Mouse (Mus musculus): ENCODE results near the gene 9530077C05Rik.
A peak's percentile ranks its signal among the peaks of the same experiment; 100 is the strongest.
"Not testable (repeated sequence)": the region's sequence is repeated elsewhere in the genome, so short reads cannot be mapped to it uniquely, and the experiment has no call there.

9530077C05Rik gene

DNA sequence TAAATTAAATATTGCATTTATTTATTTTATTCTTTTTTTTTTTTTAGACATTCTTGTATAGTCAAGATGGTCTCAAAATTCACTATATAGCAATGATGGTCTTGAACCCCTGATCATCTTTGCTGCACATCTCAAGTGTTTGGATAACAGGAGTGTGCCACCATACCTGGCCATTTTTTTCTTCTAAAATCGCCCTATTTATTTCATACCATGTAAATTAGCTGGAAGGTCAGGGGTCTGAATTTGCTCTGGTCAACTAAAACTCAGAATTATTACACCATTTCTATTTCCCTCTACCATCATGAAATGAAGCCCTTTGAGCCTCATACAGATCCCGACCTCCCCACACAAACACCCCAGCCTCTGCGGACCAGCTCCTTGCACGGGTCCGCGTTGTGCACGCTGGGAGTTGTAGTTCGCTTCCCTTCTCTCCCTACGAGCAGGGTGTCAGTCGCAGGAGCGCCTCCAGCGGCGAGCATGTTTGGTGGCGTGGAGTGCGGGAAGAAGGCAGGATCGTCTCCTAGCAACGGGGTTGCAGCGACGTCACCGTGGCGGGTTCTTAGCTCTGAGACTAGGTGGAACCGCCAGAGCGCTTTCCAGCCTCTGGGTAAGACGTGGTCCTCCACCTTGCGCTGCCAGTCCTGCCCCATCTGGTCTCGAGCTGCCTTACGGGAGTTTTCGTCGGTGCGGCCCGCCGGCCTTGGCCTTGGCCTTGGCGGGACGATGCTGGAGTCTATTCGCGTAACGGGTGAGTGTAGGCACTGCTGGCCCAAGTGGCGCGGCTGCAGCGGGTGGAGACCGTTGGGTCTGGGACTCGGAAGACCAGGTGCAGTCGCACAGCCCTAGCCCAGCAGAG lies at the start of gene 9530077C05Rik:
Gene 9530077C05Rik (plus strand): TSS at position 512 of the 856 bp plus-strand sequence.
- DNase-seq (ENCODE audit: low spot score), result peak; percentile 94

DNA sequence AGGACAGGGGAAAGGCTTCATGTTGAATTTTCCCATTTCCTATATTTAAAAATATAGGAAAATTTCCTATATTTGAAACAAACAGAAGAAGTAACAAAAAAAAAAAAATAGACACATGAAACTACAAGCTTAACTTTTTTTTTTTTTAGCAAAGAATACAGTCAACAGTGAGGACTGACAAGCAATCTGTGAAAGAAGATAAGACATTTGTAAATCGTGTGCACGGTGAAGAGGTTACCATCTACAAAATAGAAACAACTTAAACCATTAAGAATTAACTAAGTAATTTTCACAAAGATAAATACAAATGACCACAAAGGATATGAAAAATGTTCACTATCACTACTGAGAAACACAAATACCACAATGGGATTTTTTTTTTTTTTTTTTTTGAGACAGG lies 45.1 kb upstream of the 9530077C05Rik start:
- no peak for DNase-seq (ENCODE audit: low spot score)

DNA sequence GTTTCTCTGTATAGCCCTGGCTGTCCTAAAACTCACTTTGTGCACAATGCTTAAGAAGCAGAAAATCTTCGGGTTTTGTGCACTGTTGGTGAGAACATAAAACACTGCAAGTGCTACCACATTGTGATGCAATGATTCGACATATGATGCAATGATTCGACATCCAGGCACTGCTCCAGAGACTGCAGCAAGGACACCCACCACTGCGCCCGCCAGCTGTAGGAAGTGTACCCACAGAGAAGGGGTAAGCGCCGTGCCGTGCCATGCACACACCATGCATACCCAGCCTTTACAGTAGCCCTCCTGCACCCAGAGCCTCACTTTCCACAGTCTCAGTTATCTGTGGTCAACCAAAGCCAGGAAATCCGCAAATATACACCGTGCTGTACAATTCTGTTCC lies 44.7 kb upstream of the 9530077C05Rik start:
- DNase-seq (ENCODE audit: low spot score), result no peak

DNA sequence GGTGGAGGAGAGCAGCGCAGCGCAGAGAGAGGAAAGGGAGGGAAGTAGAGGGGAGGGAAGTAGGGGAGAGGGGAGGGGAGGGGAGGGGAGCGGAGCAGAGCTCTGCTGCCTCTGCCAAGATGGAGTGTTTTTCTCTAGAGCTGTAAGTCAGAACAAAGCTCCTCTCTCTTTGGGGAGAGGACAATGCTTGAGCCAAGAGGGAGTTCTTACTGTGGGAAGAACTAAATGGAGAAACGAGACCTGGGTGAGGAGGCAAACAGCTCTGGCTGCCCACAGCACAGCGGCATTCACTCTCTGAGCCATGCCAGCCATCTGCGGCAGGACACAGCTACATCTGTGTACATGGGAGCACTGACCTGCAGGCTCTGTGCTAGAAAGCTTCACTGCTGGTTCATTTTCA lies 43.3 kb upstream of the 9530077C05Rik start:
- DNase-seq (ENCODE audit: low spot score), result peak; percentile 5

DNA sequence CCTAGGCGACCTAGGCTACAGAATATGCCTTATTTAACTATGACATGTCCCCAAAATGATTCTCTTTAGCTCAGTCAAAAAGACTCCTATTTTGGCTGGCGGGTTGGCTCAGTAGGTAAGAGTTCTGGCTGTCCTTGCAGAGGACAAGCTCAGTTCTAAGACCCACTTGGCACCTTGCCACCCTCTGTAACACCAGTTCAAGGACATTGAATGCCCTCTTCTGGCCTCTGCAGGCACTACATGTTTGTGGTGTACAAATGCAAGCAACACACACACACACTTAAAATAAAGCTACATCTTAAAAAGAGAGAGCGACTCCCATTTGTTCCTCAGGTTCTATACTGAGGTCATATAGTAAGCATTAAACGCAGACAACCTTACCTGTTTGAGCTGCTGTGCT lies 38.6 kb upstream of the 9530077C05Rik start:
- no peak for DNase-seq (ENCODE audit: low spot score)

DNA sequence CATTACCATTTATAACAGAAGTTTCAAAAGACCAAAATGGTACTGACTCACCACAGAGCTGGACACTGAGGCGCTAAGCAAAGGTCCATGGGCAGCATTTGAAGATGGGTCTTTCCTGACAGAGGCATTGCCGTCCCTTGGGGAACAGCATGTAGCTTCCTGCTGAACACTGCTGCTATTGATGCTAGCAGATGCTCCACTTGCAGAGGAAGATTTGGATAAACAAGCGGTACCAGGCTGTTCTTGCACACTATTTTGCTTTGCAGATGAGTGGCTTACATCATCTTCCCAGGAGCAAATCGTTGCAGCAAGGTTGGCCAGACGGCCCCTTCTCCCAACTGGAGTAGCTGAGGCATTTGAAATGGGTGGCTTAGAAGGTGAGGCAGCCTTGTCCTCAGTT lies 35.2 kb upstream of the 9530077C05Rik start:
- DNase-seq (ENCODE audit: low spot score), result no peak

DNA sequence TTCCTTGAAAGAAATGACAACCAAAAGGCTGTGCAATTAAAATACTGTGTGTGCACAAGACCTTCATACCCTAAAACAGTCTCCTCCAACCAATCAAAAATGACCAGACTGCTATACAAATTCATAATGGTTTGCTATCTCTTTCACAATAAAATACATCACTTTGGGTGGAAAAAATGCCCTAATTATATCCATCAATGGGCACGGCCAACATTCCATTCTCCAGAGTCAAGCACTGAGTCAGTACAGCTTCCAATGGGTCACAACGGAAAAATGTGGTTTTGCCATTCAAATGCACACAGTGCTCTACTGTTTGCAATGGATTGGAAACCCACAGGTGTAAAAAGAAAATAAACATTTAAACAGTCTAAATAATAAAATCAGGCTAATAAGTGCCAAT lies 25.4 kb upstream of the 9530077C05Rik start:
- no peak for DNase-seq (ENCODE audit: low spot score)

DNA sequence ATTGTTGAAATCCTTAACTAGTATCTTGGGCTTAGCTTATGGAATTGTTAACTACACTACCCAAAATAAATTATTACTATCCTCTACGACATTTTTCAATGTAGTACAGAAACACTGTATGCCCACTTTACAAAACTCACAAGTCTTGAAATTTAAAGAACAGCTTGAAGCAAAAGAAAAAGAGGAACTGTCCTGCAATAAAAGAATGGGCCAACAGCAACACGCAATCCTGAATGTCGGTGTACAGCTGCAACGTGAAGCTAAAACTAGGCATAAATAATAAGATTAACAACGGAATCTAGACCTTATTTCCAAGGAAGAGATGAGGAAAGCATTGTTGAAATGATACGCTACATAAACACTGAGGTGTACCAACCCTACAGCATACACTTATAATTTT lies 23.4 kb upstream of the 9530077C05Rik start:
- DNase-seq (ENCODE audit: low spot score), result no peak

DNA sequence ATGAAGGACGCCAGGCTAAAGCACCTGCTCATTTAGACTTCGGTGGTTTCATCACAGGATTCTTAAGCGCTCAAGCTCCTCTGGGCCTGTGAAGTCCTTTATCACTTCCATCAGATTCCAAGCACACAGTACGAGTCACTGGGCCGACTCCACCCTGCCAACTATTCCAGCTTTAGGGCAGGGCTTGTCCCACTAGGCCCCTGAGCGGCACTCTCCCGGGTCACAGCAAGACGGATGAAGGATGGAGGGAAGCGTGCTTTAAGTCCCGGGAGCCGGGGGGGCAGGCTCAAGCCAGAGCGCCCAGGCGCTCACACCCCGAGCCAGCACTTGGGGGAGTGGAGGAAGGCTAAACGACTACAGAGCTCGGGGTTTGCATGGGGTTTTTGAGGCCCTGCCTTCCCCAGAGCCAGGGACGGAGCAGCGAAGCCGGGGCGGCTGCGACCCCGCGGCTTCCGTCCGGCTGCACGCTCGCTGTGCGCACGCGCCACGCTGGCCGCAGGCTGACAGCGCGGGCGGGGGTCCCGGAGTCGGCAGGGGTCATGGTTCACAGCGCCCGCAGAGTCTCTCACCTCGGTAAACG lies 22.8 kb upstream of the 9530077C05Rik start:
- DNase-seq (ENCODE audit: low spot score), result no peak

DNA sequence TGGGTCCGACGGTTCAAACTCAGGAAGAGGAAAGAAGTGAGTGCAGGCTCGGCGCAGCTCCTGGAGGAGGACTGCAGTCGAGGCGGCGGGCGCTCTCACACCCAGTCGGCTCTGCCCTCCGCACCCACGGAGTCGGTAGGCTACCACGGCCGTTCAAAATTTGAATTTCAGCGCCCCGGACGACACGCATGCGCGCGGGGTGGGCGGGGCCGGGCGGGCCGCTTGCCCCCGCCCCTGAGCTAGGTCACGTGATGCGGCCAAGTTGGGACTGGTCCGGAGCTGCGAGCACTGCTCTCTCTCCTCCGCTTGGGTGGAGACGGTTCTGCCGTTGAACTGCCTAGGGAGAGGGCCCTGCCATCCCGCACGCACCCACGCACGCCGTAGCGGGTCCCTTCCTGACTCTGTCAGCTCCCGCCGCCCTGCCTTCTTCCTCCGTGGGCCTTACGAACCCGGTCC lies 22.3 kb upstream of the 9530077C05Rik start, which contains the start of gene Anln:
Gene Anln (minus strand): TSS at position 168 of the 456 bp plus-strand sequence.
- peak; percentile 92 for DNase-seq (ENCODE audit: low spot score)

DNA sequence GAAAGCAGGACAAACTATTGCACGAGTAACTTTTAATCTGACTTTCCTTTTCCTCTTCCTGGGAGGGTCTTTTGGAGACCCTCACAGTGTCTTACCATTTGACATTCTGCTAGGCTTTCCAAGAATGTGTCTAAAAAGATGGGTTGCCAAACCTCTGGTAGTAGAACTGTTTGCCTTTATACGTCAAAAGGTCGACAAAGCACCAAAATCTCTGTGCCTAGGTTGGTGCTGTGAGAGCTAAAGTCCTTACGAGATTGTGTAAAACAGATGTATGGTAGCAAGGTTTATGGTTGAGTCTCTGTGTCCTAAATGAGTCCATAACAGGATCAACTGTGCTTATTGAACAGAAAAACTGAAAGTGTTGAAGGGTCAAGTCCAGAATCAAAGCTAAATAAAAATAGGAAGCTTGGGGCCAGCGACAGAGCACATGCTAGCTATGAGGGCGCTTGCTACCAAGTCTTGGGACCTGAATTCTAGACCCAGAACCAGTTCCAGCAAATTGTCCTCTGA lies 21.5 kb upstream of the 9530077C05Rik start:
- DNase-seq (ENCODE audit: low spot score), result no peak

DNA sequence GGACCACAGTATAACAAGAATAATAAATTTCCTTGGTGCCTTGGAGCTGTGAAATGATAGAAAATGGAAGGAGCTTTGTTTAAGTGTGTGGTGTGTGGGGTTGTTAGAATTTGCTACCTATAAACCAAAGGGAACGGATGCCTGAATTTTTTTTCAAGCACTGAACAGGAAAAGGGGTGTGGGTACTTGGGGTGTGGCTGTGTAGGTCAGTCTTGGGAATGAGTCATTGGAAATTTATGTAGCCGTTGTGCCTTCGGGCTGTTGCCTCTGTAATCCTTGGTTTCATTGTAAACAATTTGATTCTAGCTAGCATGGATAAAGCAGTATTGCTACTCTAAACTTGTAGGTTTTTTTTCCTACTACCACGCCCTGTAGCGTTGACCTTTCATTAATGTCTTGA lies 20.9 kb upstream of the 9530077C05Rik start:
- DNase-seq (ENCODE audit: low spot score), result no peak

DNA sequence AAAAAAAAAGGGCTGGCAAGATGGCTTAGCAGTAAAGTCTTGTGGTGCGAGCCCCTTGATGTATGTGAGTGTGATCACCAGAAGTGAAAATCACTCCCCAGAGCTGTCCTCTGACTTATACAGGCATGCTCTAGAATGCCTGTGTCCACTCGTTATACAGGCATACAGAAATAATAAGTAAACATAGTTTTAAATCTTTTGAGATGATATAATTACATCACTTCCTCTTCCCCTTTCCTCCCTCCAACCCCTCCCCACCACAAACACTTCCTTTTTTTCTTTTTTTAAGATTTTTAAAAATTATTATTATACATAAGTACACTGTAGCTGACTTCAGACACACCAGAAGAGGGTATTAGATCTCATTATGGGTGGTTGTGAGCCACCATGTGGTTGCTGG lies 16.6 kb upstream of the 9530077C05Rik start:
- DNase-seq (ENCODE audit: low spot score), result no peak

DNA sequence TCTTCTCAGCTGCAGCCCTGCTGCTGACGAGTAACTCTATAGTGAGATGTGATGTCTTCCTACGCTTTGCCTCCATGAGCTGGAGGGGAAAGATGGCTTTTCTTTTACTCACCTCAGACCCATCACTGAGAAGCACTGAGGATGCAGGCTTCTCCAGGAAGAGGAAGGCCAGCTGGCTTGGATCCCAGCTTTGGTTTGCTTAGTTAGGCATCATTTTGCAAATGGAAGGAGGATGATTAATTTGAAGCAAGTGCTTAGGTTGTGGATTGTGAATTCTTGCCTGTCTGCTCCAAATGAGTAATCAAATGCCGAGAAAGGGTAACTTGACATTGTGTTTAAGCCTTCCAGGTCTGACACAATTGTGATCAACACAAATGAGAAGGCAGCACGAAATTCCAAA lies 12.3 kb upstream of the 9530077C05Rik start:
- DNase-seq (ENCODE audit: low spot score), result no peak

DNA sequence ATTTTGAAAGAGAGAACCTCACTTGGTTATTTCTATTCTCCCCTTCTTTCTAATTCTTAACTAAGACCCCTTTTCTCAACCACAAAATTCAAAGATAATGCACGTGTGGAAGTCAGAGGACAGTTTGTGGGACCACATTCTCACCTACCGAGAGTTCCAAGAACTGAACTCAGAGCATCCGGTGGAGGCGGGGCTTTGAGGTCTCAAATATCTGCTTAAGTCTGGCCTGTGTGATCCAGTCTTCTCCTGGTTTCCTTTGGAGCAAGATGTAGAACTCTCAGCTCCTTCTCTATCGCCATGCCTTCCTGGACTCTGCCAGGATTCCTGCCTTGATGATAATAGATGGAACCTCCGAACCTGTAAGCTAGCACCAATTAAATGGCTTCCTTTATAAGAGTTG lies 9.3 kb upstream of the 9530077C05Rik start:
- no peak for DNase-seq (ENCODE audit: low spot score)

DNA sequence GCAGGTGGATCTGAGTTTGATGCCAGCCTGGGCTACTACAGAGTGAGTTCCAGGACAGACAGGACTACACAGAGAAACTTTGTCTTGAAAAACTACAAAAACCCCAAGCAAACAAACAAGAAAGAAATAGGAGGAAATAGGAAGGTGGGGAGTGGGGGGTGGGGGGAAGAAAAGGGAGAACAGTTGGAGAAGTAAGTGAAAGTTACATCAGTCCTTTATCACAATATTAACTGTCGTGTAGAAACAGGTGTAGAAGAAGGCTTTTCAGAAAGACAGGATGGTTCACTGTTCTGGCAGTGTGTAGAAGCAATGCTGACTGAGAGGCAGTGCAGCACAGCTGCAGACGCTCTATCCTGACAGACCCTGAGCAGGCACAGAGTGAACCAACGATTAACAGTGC lies 8.3 kb upstream of the 9530077C05Rik start:
- DNase-seq (ENCODE audit: low spot score), result no peak

DNA sequence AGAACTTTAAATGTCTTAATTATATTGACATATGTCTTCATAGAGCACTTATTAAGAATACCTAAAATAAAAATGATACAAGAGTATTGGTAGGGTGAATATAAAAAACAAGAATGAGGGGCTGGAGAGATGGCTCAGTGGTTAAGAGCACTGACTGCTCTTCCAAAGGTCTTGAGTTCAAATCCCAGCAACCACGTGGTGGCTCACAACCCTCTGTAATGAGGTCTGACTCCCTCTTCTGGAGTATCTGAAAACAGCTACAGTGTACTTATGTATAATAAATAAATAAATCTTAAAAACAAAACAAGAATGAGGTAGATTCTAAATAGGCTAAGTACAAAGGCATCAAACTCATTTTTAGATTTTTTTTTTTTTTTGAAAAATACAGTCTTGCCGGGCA lies 7.8 kb upstream of the 9530077C05Rik start:
- not testable (repeated sequence) for DNase-seq (ENCODE audit: low spot score)

DNA sequence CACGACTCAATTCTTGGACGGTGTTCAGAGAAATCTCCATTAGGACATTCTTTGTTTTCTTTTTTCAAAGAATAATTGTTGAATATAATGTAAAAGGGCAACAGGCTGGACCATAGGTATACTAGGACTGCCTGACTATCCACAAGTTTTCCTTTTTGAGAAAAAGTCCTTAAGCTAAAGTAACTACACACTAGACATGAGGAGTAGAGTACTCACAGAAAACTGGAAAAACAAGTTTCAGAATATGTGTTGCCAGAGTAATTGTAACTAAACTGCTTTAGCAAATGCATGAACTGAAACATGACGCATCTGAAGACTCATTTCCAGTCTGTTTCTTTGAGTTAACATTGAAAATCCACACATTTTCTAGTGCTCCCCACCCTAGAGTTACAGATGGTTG lies 5.9 kb upstream of the 9530077C05Rik start:
- DNase-seq (ENCODE audit: low spot score), result no peak

DNA sequence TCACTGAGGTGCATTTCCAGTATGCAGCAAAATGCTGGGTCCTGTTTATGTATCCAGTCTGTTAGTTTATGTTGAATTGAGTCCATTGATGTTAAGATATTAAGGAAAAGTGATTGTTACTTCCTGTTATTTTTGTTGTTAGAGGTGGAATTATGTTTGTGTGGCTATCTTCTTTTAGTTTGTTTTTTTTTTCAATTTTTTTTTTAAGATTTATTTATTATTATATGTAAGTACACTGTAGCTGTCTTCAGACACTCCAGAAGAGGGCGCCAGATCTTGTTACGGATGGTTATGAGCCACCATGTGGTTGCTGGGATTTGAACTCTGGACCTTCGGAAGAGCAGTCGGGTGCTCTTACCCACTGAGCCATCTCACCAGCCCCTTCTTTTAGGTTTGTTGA lies 3.7 kb upstream of the 9530077C05Rik start:
- not testable (repeated sequence) for DNase-seq (ENCODE audit: low spot score)

DNA sequence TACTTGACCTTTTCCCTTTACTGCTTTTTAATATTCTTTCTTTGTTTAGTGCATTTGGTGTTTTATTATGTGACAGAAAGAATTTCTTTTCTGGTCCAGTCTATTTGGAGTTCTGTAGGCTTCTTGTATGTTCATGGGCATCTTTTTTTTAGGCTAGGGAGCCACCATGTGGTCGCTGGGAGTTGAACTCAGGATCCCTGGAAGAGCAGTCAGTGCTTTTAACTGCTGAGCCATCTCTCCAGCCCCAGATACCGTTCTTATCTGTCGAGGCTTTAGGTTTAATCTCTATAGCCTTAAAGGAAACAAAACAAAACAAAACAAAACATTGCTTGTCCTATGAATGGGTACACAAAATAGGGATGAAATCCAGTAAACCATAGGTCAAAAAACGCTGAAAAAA lies 3.0 kb upstream of the 9530077C05Rik start:
- DNase-seq (ENCODE audit: low spot score), result not testable (repeated sequence)

DNA sequence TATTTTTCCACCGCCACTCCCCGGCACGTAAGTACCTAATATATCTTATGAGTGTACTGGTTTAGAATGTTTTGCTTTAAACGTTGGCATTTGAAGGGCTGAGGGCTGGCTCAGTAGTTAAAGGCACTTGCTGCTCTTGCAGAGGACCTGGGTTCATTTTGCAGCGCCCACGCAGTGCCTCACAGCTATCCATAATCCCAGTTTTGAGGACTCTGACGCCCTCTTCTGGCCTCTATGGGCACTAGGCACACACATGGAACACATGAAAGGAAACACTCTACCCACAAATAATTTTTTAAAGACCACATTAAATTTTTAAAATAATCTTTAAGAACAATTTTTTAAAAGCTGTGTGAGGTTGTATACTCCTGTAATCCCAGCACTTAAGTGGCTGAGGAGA lies 1.8 kb upstream of the 9530077C05Rik start:
- DNase-seq (ENCODE audit: low spot score), result no peak

DNA sequence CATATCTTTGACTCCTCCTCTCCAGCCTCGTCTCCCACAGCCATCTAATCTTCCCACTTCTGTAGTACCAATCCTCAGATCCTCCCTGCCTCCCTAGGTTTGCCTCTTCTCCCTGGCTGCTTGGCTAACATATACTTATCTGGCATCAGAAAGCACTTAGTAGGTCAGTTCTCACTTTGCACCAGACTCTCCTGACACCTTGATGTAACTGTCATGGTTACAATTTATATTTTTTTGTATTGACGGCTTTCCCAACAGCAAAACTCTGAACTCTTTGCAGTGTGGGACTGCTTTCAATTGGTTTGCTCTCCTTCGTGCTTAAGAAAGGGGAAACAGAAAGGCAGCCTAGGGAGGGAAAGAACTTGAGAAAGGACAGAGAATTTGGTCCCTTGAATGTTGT lies 4.9 kb downstream of the 9530077C05Rik start:
- no peak for DNase-seq (ENCODE audit: low spot score)

DNA sequence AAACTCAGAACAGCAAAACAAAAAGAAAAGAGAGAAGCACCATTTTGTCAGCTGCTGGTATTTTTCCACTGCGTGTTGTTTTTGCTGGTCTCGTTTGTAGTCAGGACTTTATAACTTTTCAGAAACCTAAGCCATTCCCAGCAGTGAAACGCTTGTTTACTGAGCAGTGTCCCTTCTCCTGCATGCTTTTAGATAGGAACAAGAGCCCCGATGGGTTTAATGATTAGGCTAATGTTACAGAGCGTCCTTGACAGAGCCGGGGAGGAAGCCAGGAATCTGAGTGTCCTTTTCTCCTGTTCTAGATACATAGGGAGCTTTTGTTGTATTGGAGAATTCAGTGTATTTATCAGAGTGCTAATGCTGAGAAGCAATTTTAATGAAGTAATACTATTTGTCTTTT lies 6.2 kb downstream of the 9530077C05Rik start:
- no peak for DNase-seq (ENCODE audit: low spot score)

All from ovary, postnatal 36 days (tissue).